Mouse (Mus musculus) liver, embryonic 14.5 days (tissue): Measurements from ENCODE around the gene Sh3d19.
A peak's percentile ranks its signal among the peaks of the same experiment; 100 is the strongest.

Experiments used
- CTCF ChIP-seq: IDR thresholded peaks from 2 replicates; pipeline ENCODE4 v1.5.1; 2016; ENCODE audit warnings: antibody characterized with exemption, low read depth, control low read depth
- EP300 ChIP-seq: IDR thresholded peaks from 2 replicates; pipeline ENCODE4 v1.6.1; 2016; ENCODE audit warnings: antibody characterized with exemption, low read depth

GRCm38 (mm10) chr3:86122156-86122555, 151.2 kb downstream of the Sh3d19 start:
- peak; percentile 50 for TF ChIP-seq CTCF
- no peak for TF ChIP-seq EP300
